Comparison of ENCODE assay signal across 15 mouse cellular contexts in the genomic region with DNA sequence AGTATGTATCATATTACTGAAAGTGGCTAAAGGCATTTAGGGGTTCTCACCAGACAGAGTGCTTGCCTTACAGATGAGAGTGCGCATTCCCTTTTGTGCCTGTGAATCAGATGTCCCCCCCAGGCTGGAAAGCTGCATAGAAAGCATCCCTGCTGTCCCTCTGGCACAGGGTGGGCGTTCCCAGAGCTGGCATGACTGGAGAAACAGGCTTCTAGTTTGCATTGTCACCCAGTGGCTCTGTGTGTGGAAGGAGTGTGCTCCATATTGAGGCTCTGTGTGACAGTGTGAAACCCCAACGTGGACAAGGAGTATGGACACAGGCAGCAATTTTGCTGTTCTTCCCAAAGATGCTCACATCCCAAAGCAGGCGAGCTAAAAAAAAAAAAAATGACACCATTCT.
"Had no signal": no experiment of that assay in that cellular context is flagged by ENCODE, and none has a peak within 500 bp of the region (broad histone marks: within the 10 kb centered on the region; RNA-seq: fewer than 3 reads in every experiment).

No protein-coding gene starts in this region.

- H3K27ac ChIP-seq: limb, embryonic 12.5 days; limb, embryonic 15.5 days; liver, embryonic 14.5 days; macrophage had no signal

- H3K9ac ChIP-seq: limb, embryonic 12.5 days; limb, embryonic 15.5 days; liver, embryonic 14.5 days; liver, postnatal 0 days; lung, embryonic 14.5 days had no signal

- ATAC-seq: liver, postnatal 0 days; lung, postnatal 0 days had no signal

- H3K9me3 ChIP-seq: limb, embryonic 12.5 days; limb, embryonic 15.5 days had no signal

- H3K27me3 ChIP-seq: limb, embryonic 12.5 days; limb, embryonic 15.5 days had no signal

- H3K4me2 ChIP-seq: limb, embryonic 12.5 days; limb, embryonic 15.5 days; liver, embryonic 11.5 days; lung, embryonic 14.5 days had no signal

- H3K4me3 ChIP-seq: limb, embryonic 12.5 days; limb, embryonic 15.5 days had no signal

- H3K36me3 ChIP-seq: limb, embryonic 12.5 days; limb, embryonic 15.5 days had no signal

- DNase-seq: kidney, adult 18-20 months; kidney, adult 9 months; kidney, postnatal 14 days; kidney, postnatal 4 days; left cerebral cortex, postnatal 4 days; liver, postnatal 0 days; lung, embryonic 14.5 days; thymus, adult 18-20 months; thymus, postnatal 36 days had no signal
